Mouse (Mus musculus) spleen, postnatal 14 days (tissue): ENCODE data around the gene Gm17631.
"Not testable (repeated sequence)": the region's sequence is repeated elsewhere in the genome, so short reads cannot be mapped to it uniquely, and the experiment has no call there.

Experiments used
- DNase-seq, 2 experiments: peaks; one replicate each; pipeline ENCODE4 v3.0.0; 2021 to 2022; ENCODE audit warnings: low spot score in 2 of 2

Gm17631 gene

GRCm38 (mm10) chr6:129862349-129862748 lies at the start of gene Gm17631:
Gene Gm17631, plus strand, starts transcription at chr6:129862649.
- DNase-seq: not testable (repeated sequence)

- no peak for DNase-seq
These were observed 44.7 kb upstream of the Gm17631 start for GRCm38 (mm10) chr6:129817731-129818130.

- no peak for DNase-seq
These were observed 38.4 kb upstream of the Gm17631 start for GRCm38 (mm10) chr6:129824004-129824403.

GRCm38 (mm10) chr6:129825559-129825958 lies 36.9 kb upstream of the Gm17631 start:
- DNase-seq: no peak

- no peak for DNase-seq
These were observed 14.1 kb downstream of the Gm17631 start, which contains the start of gene Klra17 for GRCm38 (mm10) chr6:129876549-129876948. Gene Klra17, minus strand, starts transcription at chr6:129876672.

- DNase-seq: no peak
These were observed 20.1 kb downstream of the Gm17631 start for GRCm38 (mm10) chr6:129882525-129882924.
